8 mouse cellular contexts compared by ENCODE assay signal in genomic region chr1:128243627-128243995, GRCm38 (mm10). TPM values are rescaled to one million over a fixed set of nuclear protein-coding genes. Genes with fewer than 3 reads are reported as not detected.
DNase-seq lines count a peak whose midpoint lies in the region; ATAC-seq lines count a peak whose summit lies in the region.

TSS of gene Ubxn4 (plus strand) at chr1:128243964.

- peak within 1 kb of the TSS; percentile 91 for H3K9ac ChIP-seq in lung, embryonic 16.5 days (ENCODE audit: low read length)

- H3K4me1 ChIP-seq in lung, embryonic 16.5 days (replicated peaks; ENCODE audit: control insufficient read depth, insufficient read depth, low read length), result peaks cover 3% of the 10 kb centered on the region; the same call in 1 of the 2 replicates
- 0 out of 2 replicates have a peak, but pooled peaks cover 2% of the 10 kb centered on the region for H3K4me1 ChIP-seq in brown adipose tissue, adult 24 weeks (ENCODE audit: control insufficient read depth, insufficient read depth, insufficient read length, low read length)
- H3K4me1 ChIP-seq in midbrain, embryonic 10.5 days, result peaks cover 23% of the 10 kb centered on the region

- ATAC-seq in lung, embryonic 16.5 days (ENCODE audit: low read depth), result peak; percentile 18
- ATAC-seq in granulocyte monocyte progenitor cell, adult 5-6 weeks (replicated peaks; ENCODE audit: poor library complexity, severe bottlenecking), result no peak

- 9% methylated on average over 10 of the region's 10 CpGs for WGBS in lung, embryonic 16.5 days
- WGBS in midbrain, embryonic 10.5 days, result 7% methylated on average over 10 of the region's 10 CpGs

- no peak for DNase-seq in lung, postnatal 14 days
- DNase-seq in layer of hippocampus, adult 8-10 months (ENCODE audit: low spot score in 2 of 2), result no peak
- DNase-seq in midbrain, embryonic 10.5 days (ENCODE audit: low spot score), result no peak
- no peak for DNase-seq in embryo, embryonic 10 days (ENCODE audit: low spot score)
- no peak for DNase-seq in yolk sac, embryonic 10.5 days (ENCODE audit: low spot score)

- no peaks in the 10 kb centered on the region for H3K9me3 ChIP-seq in lung, embryonic 16.5 days (ENCODE audit: control insufficient read depth, low read length)
- no peaks in the 10 kb centered on the region for H3K9me3 ChIP-seq in midbrain, embryonic 10.5 days (replicated peaks)

- peak within 1 kb of the TSS; percentile 85 for H3K4me3 ChIP-seq in lung, embryonic 16.5 days (ENCODE audit: low read length)
- peak within 1 kb of the TSS; percentile 85 for H3K4me3 ChIP-seq in brown adipose tissue, adult 24 weeks (ENCODE audit: insufficient read depth, low read depth, low read length)
- H3K4me3 ChIP-seq in midbrain, embryonic 10.5 days, result peak within 1 kb of the TSS; percentile 70

- no peaks in the 10 kb centered on the region for H3K36me3 ChIP-seq in lung, embryonic 16.5 days (ENCODE audit: control insufficient read depth, insufficient read depth, low read length)
- peaks cover 13% of the 10 kb centered on the region for H3K36me3 ChIP-seq in midbrain, embryonic 10.5 days

- peak within 1 kb of the TSS; percentile 86 for H3K27ac ChIP-seq in lung, embryonic 16.5 days (ENCODE audit: low read length)
- peak within 1 kb of the TSS; percentile 89 for H3K27ac ChIP-seq in brown adipose tissue, adult 24 weeks (replicated peaks; ENCODE audit: low read depth, low read length)
- H3K27ac ChIP-seq in midbrain, embryonic 10.5 days (replicated peaks), result peak within 1 kb of the TSS; percentile 92

- H3K27me3 ChIP-seq in lung, embryonic 16.5 days (ENCODE audit: control insufficient read depth, insufficient read depth, low read depth, low read length), result no peaks in the 10 kb centered on the region
- H3K27me3 ChIP-seq in midbrain, embryonic 10.5 days (ENCODE audit: low read depth, poor library complexity, severe bottlenecking), result no peaks in the 10 kb centered on the region

- peak within 1 kb of the TSS; percentile 89 for H3K4me2 ChIP-seq in lung, embryonic 16.5 days (ENCODE audit: low read depth, low read length)

RNA-seq across cellular contexts. Expression of gene Ubxn4, which starts in this region (rescaled TPM):
- polyA plus RNA-seq in lung, embryonic 16.5 days (2015; fragmentation: Nextera tagmentation; extraction: Ambion mirVana), result 57.1 and 63.8 TPM in 2 replicates
- 57.3 and 61.0 TPM in 2 replicates for polyA plus RNA-seq in brown adipose tissue, adult 24 weeks (2012; ENCODE audit: insufficient read depth, insufficient read length, missing spikeins)
- 52.0 and 60.8 TPM in 2 replicates for total RNA-seq in granulocyte monocyte progenitor cell, adult 5-6 weeks (2014; fragmentation: Nextera tagmentation)
- total RNA-seq in granulocyte monocyte progenitor cell, adult 5-6 weeks (2017), result 80.2 and 110 TPM in 2 replicates
- 10 to 100 TPM; 56.1 to 62.0 (median 58.4) TPM for total RNA-seq in layer of hippocampus, adult 8-10 months (2022)
- 63.4 and 64.7 TPM in 2 replicates for polyA plus RNA-seq in midbrain, embryonic 10.5 days (2016; fragmentation: Nextera tagmentation; extraction: Ambion mirVana)
